Mouse (Mus musculus): ENCODE results near the gene Tab1. TPM values are rescaled to one million over a fixed set of nuclear protein-coding genes. Genes with fewer than 3 reads are reported as not detected.

Gene Tab1
- polyA plus RNA-seq, 1 experiment, result not detected

- Histone ChIP-seq H3K27ac (ENCODE audit: insufficient read depth, low read depth, low read length) (no peak overlapping the region), H3K4me1 (ENCODE audit: control insufficient read depth, insufficient read depth, low read length) (no peaks in the 10 kb centered on the region), H3K4me3 (ENCODE audit: insufficient read depth, low read depth, low read length) (no peak overlapping the region)
- WGBS, result 87% methylated on average over 10 of the region's 10 CpGs
- no peak for TF ChIP-seq CTCF (IDR thresholded peaks at IDR 0.05; ENCODE audit: insufficient read depth, low read depth, low read length)
- TF ChIP-seq POLR2A (IDR thresholded peaks at IDR 0.05; ENCODE audit: insufficient read depth, low read depth, low read length), result no peak
Observed at GRCm38 (mm10) chr15:80152663-80153062, 19.7 kb downstream of the Tab1 start.

GRCm38 (mm10) chr15:80153757-80154156, 20.8 kb downstream of the Tab1 start:
- Histone ChIP-seq H3K27ac (ENCODE audit: insufficient read depth, low read depth, low read length) (no peak overlapping the region), H3K4me1 (ENCODE audit: control insufficient read depth, insufficient read depth, low read length) (peaks cover 3% of the 10 kb centered on the region; the same call in 1 of the 2 replicates), H3K4me3 (ENCODE audit: insufficient read depth, low read depth, low read length) (no peak overlapping the region)
- TF ChIP-seq POLR2A (IDR thresholded peaks at IDR 0.05; ENCODE audit: insufficient read depth, low read depth, low read length) (no peak), CTCF (IDR thresholded peaks at IDR 0.05; ENCODE audit: insufficient read depth, low read depth, low read length) (no peak)
- WGBS, result 83% methylated on average over 11 of the region's 11 CpGs

- peaks cover 14% of the 10 kb centered on the region; the same call in 1 of the 2 replicates for H3K4me1 ChIP-seq (ENCODE audit: control insufficient read depth, insufficient read depth, low read length)
- TF ChIP-seq POLR2A (IDR thresholded peaks at IDR 0.05; ENCODE audit: insufficient read depth, low read depth, low read length) (no peak), CTCF (IDR thresholded peaks at IDR 0.05; ENCODE audit: insufficient read depth, low read depth, low read length) (no peak)
- H3K27ac ChIP-seq (ENCODE audit: insufficient read depth, low read depth, low read length), result no peak overlapping the region
- WGBS, result 95% methylated on average over 8 of the region's 8 CpGs
- no peak overlapping the region for H3K4me3 ChIP-seq (ENCODE audit: insufficient read depth, low read depth, low read length)
Observed at GRCm38 (mm10) chr15:80155707-80156106, 22.8 kb downstream of the Tab1 start.

GRCm38 (mm10) chr15:80157197-80157943, 24.4 kb downstream of the Tab1 start:
- Histone ChIP-seq H3K27ac (ENCODE audit: insufficient read depth, low read depth, low read length) (no peak overlapping the region), H3K4me3 (ENCODE audit: insufficient read depth, low read depth, low read length) (no peak overlapping the region), H3K4me1 (ENCODE audit: control insufficient read depth, insufficient read depth, low read length) (peaks cover 27% of the 10 kb centered on the region; the same call in 1 of the 2 replicates)
- TF ChIP-seq POLR2A (IDR thresholded peaks at IDR 0.05; ENCODE audit: insufficient read depth, low read depth, low read length) (no peak), CTCF (IDR thresholded peaks at IDR 0.05; ENCODE audit: insufficient read depth, low read depth, low read length) (no peak)
- 91% methylated on average over 22 of the region's 22 CpGs for WGBS

GRCm38 (mm10) chr15:80158001-80158706, 25.2 kb downstream of the Tab1 start:
- 87% methylated on average over 5 of the region's 5 CpGs for WGBS
- Histone ChIP-seq H3K4me1 (ENCODE audit: control insufficient read depth, insufficient read depth, low read length) (peaks cover 33% of the 10 kb centered on the region), H3K27ac (ENCODE audit: insufficient read depth, low read depth, low read length) (no peak overlapping the region), H3K4me3 (ENCODE audit: insufficient read depth, low read depth, low read length) (no peak overlapping the region)
- TF ChIP-seq POLR2A (IDR thresholded peaks at IDR 0.05; ENCODE audit: insufficient read depth, low read depth, low read length), result no peak
- TF ChIP-seq CTCF (IDR thresholded peaks at IDR 0.05; ENCODE audit: insufficient read depth, low read depth, low read length), result no peak

- WGBS, result 78% methylated on average over 4 of the region's 4 CpGs
- no peak for TF ChIP-seq POLR2A (IDR thresholded peaks at IDR 0.05; ENCODE audit: insufficient read depth, low read depth, low read length)
- TF ChIP-seq CTCF (IDR thresholded peaks at IDR 0.05; ENCODE audit: insufficient read depth, low read depth, low read length), result no peak
- H3K4me1 ChIP-seq (ENCODE audit: control insufficient read depth, insufficient read depth, low read length), result peaks cover 38% of the 10 kb centered on the region
- no peak overlapping the region for H3K4me3 ChIP-seq (ENCODE audit: insufficient read depth, low read depth, low read length)
- H3K27ac ChIP-seq (ENCODE audit: insufficient read depth, low read depth, low read length), result no peak overlapping the region
Observed at GRCm38 (mm10) chr15:80158707-80159090, 25.8 kb downstream of the Tab1 start.

GRCm38 (mm10) chr15:80159286-80159901, 26.5 kb downstream of the Tab1 start:
- TF ChIP-seq CTCF (IDR thresholded peaks at IDR 0.05; ENCODE audit: insufficient read depth, low read depth, low read length) (no peak), POLR2A (IDR thresholded peaks at IDR 0.05; ENCODE audit: insufficient read depth, low read depth, low read length) (no peak)
- no peak overlapping the region; the same call in 1 of the 2 replicates for H3K27ac ChIP-seq (ENCODE audit: insufficient read depth, low read depth, low read length)

GRCm38 (mm10) chr15:80160223-80160622, 27.3 kb downstream of the Tab1 start:
- TF ChIP-seq POLR2A (IDR thresholded peaks at IDR 0.05; ENCODE audit: insufficient read depth, low read depth, low read length), result no peak
- TF ChIP-seq CTCF (IDR thresholded peaks at IDR 0.05; ENCODE audit: insufficient read depth, low read depth, low read length), result no peak
- Histone ChIP-seq H3K4me1 (ENCODE audit: control insufficient read depth, insufficient read depth, low read length) (peaks cover 40% of the 10 kb centered on the region), H3K4me3 (ENCODE audit: insufficient read depth, low read depth, low read length) (no peak overlapping the region), H3K27ac (ENCODE audit: insufficient read depth, low read depth, low read length) (peak overlapping the region; percentile 58; the same call in 1 of the 2 replicates)
- WGBS, result 86% methylated on average over 13 of the region's 13 CpGs

More at GRCm38 (mm10) chr15:80159286-80159901, 26.5 kb downstream of the Tab1 start:
- H3K4me3 ChIP-seq (ENCODE audit: insufficient read depth, low read depth, low read length), result no peak overlapping the region
- WGBS, result 45% methylated on average over 8 of the region's 8 CpGs
- peaks cover 40% of the 10 kb centered on the region for H3K4me1 ChIP-seq (ENCODE audit: control insufficient read depth, insufficient read depth, low read length)

All from olfactory bulb, adult 2 months (tissue).